Mouse (Mus musculus) forebrain, embryonic 14.5 days (tissue): ENCODE measurements around the gene Esam. TPM values are rescaled to one million over a fixed set of nuclear protein-coding genes. Genes with fewer than 3 reads are reported as not detected.
A peak's percentile ranks its signal among the peaks of the same experiment; 100 is the strongest.

Experiments
- ATAC-seq: fragments of 200-750 bp; cut with Nextera tagmentation; 2 replicates; pipeline ENCODE4 v1.8.0; 2017; ENCODE audit warnings: mild to moderate bottlenecking, moderate library complexity
- DNase-seq: peaks from one replicate; pipeline ENCODE4 v3.0.0-alpha.2; 2015; ENCODE audit warnings: low spot score
- H3K27ac ChIP-seq: fragments of 300-500 bp; sonication (generic); 2 replicates; pipeline ENCODE4 v1.5.1; 2014; ENCODE audit warnings: low read depth, mild to moderate bottlenecking, control low read depth, low read length, moderate library complexity
- H3K27me3 ChIP-seq: fragments of 300-500 bp; sonication (generic); replicated peaks from 2 replicates; pipeline ENCODE4 v1.6.1; 2014; ENCODE audit warnings: low read length, control low read depth, mixed read lengths; ENCODE audit not compliant: control insufficient read depth, insufficient read depth
- H3K36me3 ChIP-seq: fragments of 300-500 bp; sonication (generic); 2 replicates; pipeline ENCODE4 v1.6.1; 2014; ENCODE audit warnings: low read length, control low read depth; ENCODE audit not compliant: control insufficient read depth, insufficient read depth
- H3K4me1 ChIP-seq: fragments of 300-500 bp; sonication (generic); 2 replicates; pipeline ENCODE4 v1.6.1; 2014; ENCODE audit warnings: antibody characterized with exemption, low read length, control low read depth; ENCODE audit not compliant: control insufficient read depth, insufficient read depth
- H3K4me2 ChIP-seq: fragments of 300-500 bp; sonication (generic); 2 replicates; pipeline ENCODE4 v1.6.1; 2014; ENCODE audit warnings: mild to moderate bottlenecking, control low read depth, low read length
- H3K4me3 ChIP-seq: fragments of 300-500 bp; sonication (generic); 2 replicates; pipeline ENCODE4 v1.5.1; 2014; ENCODE audit warnings: low read depth, low read length, control low read depth
- H3K9ac ChIP-seq: fragments of 300-500 bp; sonication (generic); 2 replicates; pipeline ENCODE4 v1.6.1; 2014; ENCODE audit warnings: mild to moderate bottlenecking, low read length, control low read depth, moderate library complexity
- H3K9me3 ChIP-seq: fragments of 300-500 bp; sonication (generic); replicated peaks from 2 replicates; pipeline ENCODE4 v1.6.1; 2016; ENCODE audit warnings: low read length, control low read depth, mixed read lengths; ENCODE audit not compliant: control insufficient read depth
- WGBS: fragments of 180-500 bp; shearing (Covaris S2); extraction: QIAGEN DNeasy Blood & Tissue Kit; methylation state at CpG from one replicate; pipeline ENCODE4 v1.1.7; 2014; 5-methylcytosine and 5-hydroxymethylcytosine counted together
- polyA plus RNA-seq: library from polyadenylated mRNA; unstranded; fragments of >200 nt; fragmentation: Nextera tagmentation; extraction: Ambion mirVana; gene quantifications from 2 replicates; pipeline ENCODE4 v1.2.1, GENCODE M21; 2014

Esam gene
- polyA plus RNA-seq, 1 experiment from 2014 or later: 32.9 TPM

- Histone ChIP-seq H3K4me1 (peaks cover 4% of the 10 kb centered on the region; the same call in 1 of the 2 replicates), H3K9me3 (no peaks in the 10 kb centered on the region), H3K4me2 (no peak overlapping the region), H3K27ac (no peak overlapping the region), H3K36me3 (peaks cover 21% of the 10 kb centered on the region), H3K4me3 (no peak overlapping the region), H3K9ac (0 out of 2 replicates have a peak overlapping the region, but pooled peaks have one; percentile 13), H3K27me3 (peaks cover 43% of the 10 kb centered on the region)
- WGBS: 30% methylated on average over 21 of the region's 21 CpGs
- no peak for ATAC-seq
- no peak for DNase-seq
Measured at GRCm38 (mm10) chr9:37526443-37527395, 1.2 kb upstream of the Esam start.

- ATAC-seq: no peak
- no peak overlapping the region for H3K9ac ChIP-seq
- no peak overlapping the region for H3K27ac ChIP-seq
- no peak overlapping the region for H3K4me2 ChIP-seq
- peak overlapping the region; percentile 2; the same call in 1 of the 2 replicates for H3K4me3 ChIP-seq
- peaks cover 4% of the 10 kb centered on the region; the same call in 1 of the 2 replicates for H3K4me1 ChIP-seq
- no peak for DNase-seq
- 31% methylated on average over 9 of the region's 9 CpGs for WGBS
- H3K27me3 ChIP-seq: peaks cover 43% of the 10 kb centered on the region
- H3K36me3 ChIP-seq: peaks cover 11% of the 10 kb centered on the region
- H3K9me3 ChIP-seq: no peaks in the 10 kb centered on the region
Measured at GRCm38 (mm10) chr9:37528225-37528970, 520 bp downstream of the Esam start.

- H3K4me3 ChIP-seq: peak overlapping the region; percentile 26
- H3K4me2 ChIP-seq: peak overlapping the region; percentile 57
- peak overlapping the region; percentile 59 for H3K9ac ChIP-seq
- no peak for DNase-seq
- WGBS: 3% methylated on average over 32 of the region's 32 CpGs
- peaks cover 4% of the 10 kb centered on the region; the same call in 1 of the 2 replicates for H3K4me1 ChIP-seq
- H3K9me3 ChIP-seq: no peaks in the 10 kb centered on the region
- peaks cover under 1% of the 10 kb centered on the region for H3K36me3 ChIP-seq
- ATAC-seq: peak; percentile 51
- no peak overlapping the region for H3K27ac ChIP-seq
- H3K27me3 ChIP-seq: peaks cover 43% of the 10 kb centered on the region
Measured at GRCm38 (mm10) chr9:37530031-37530887, 2.4 kb downstream of the Esam start.

GRCm38 (mm10) chr9:37530888-37531705 is 3.2 kb downstream of the Esam start:
- peak overlapping the region; percentile 4; the same call in 1 of the 2 replicates for H3K9ac ChIP-seq
- H3K4me1 ChIP-seq: peaks cover 4% of the 10 kb centered on the region; the same call in 1 of the 2 replicates
- peak; percentile 80 for DNase-seq
- 3% methylated on average over 31 of the region's 31 CpGs for WGBS
- H3K4me2 ChIP-seq: peak overlapping the region; percentile 57
- H3K4me3 ChIP-seq: peak overlapping the region; percentile 26
- no peaks in the 10 kb centered on the region for H3K9me3 ChIP-seq
- no peak overlapping the region for H3K27ac ChIP-seq
- H3K27me3 ChIP-seq: peaks cover 43% of the 10 kb centered on the region
- ATAC-seq: peak; percentile 78
- no peaks in the 10 kb centered on the region; the same call in 1 of the 2 replicates for H3K36me3 ChIP-seq

- H3K9me3 ChIP-seq: no peaks in the 10 kb centered on the region
- 73% methylated on average over 4 of the region's 4 CpGs for WGBS
- no peaks in the 10 kb centered on the region for H3K27me3 ChIP-seq
- ATAC-seq (no peak), DNase-seq (no peak)
- no peak overlapping the region for H3K27ac ChIP-seq
- H3K9ac ChIP-seq: no peak overlapping the region
- H3K4me2 ChIP-seq: no peak overlapping the region
- no peak overlapping the region for H3K4me3 ChIP-seq
- H3K36me3 ChIP-seq: no peaks in the 10 kb centered on the region
- no peaks in the 10 kb centered on the region for H3K4me1 ChIP-seq
Measured at GRCm38 (mm10) chr9:37536851-37537250, 9.0 kb downstream of the Esam start.

- no peak for DNase-seq
- H3K4me3 ChIP-seq: no peak overlapping the region
- no peak overlapping the region for H3K27ac ChIP-seq
- no peak for ATAC-seq
- H3K36me3 ChIP-seq: no peaks in the 10 kb centered on the region
- 86% methylated on average over 5 of the region's 5 CpGs for WGBS
- H3K27me3 ChIP-seq: no peaks in the 10 kb centered on the region
- H3K9me3 ChIP-seq: no peaks in the 10 kb centered on the region
- H3K4me1 ChIP-seq: no peaks in the 10 kb centered on the region
- no peak overlapping the region for H3K9ac ChIP-seq
- H3K4me2 ChIP-seq: no peak overlapping the region
Measured at GRCm38 (mm10) chr9:37537658-37538250, 9.9 kb downstream of the Esam start.

- Histone ChIP-seq H3K27ac (no peak within 1 kb of the TSS), H3K4me3 (no peak within 1 kb of the TSS), H3K9ac (no peak within 1 kb of the TSS), H3K4me2 (no peak within 1 kb of the TSS), H3K4me1 (peaks cover 2% of the 10 kb centered on the region; the same call in 1 of the 2 replicates), H3K27me3 (no peaks in the 10 kb centered on the region), H3K36me3 (no peaks in the 10 kb centered on the region), H3K9me3 (no peaks in the 10 kb centered on the region)
- DNase-seq: no peak
- 54% methylated on average over 23 of the region's 23 CpGs for WGBS
- no peak for ATAC-seq
Measured at GRCm38 (mm10) chr9:37539170-37540025, 11.5 kb downstream of the Esam start, which contains the start of gene Vsig2. Vsig2 (plus strand) TSS chr9:37539255.
